Mouse (Mus musculus): ENCODE measurements at regions not wholly inside any gene's neighbourhood (a gene's known extent, or its start where the extent isn't known, plus 50 kb on each side); places are given as distances from the start of the nearest gene placed in this dataset.

DNA sequence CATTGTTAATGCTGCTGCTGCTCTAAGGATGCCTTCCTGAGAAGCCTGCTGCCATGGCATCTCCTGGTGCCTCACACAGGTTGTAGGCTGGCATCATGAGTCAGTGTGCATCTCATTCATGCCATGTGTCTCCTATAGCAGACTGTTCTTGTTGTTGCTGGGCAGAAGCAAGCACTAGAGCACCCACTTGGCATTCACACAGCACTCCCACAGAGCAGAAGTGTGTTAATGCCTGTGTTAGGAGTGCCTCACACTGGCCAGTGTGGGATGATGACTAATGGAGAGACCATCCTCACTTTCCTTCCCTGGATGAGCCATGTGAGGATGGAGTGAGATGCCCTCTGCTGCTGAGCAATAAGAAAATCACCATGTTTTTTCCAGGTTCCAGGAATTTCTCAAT, 146.9 kb upstream of the Pum3 start:
- H3K4me3 ChIP-seq (replicated peaks; ENCODE audit: extremely low read depth, low read depth, low read length) = no peak overlapping the region
- TF ChIP-seq POLR2A (IDR thresholded peaks at IDR 0.05; ENCODE audit: borderline replicate concordance, extremely low read depth, low read depth, low read length) = no peak
- no peak for TF ChIP-seq CTCF (IDR thresholded peaks at IDR 0.05; ENCODE audit: insufficient read depth, low read length)
- no peak for DNase-seq
- H3K4me1 ChIP-seq (ENCODE audit: control insufficient read depth, insufficient read depth, low read length) = no peaks in the 10 kb centered on the region

DNA sequence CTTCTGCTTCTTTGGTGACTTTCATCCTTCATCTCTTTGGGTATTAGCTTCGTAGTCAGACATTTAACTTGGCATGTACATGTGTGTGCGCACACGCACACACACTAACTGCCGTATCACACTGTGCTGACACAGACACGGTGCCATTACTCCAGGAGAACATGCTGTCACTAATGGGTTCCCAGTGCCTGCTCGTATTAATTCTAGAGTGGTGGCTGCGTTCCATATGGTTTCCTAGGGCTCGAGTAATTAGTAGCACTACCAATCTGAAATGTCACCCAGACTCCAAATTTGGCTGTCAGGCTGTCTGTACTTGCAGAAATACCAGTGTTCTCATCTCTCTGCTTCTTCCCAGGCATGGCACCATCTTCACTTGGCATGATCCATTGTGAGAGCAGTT, 137.3 kb upstream of the Pum3 start:
- Histone ChIP-seq H3K4me1 (ENCODE audit: control insufficient read depth, insufficient read depth, low read length) (no peaks in the 10 kb centered on the region), H3K4me3 (replicated peaks; ENCODE audit: extremely low read depth, low read depth, low read length) (no peak overlapping the region)
- TF ChIP-seq CTCF (IDR thresholded peaks at IDR 0.05; ENCODE audit: insufficient read depth, low read length) = no peak
- no peak for TF ChIP-seq POLR2A (IDR thresholded peaks at IDR 0.05; ENCODE audit: borderline replicate concordance, extremely low read depth, low read depth, low read length)
- no peak for DNase-seq
- WGBS = 89% methylated on average over 8 of the region's 8 CpGs

DNA sequence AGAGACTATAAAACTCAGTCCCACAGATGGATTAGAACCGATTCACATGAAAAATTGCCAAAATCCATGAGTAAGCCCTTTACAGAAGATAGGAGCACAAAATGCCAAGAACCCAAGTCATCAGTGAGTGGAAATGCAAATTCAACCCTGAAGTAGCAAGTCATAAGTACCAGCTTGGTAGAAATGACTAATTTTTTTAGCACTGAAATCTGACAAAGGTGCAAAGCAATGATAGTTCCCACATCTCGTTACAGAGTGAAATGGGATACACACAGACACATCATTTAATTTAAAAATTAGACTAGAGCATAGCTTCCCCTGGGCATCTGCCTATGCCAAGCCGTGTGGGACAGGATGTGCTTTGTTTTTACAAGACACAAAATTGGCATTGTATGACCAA, 136.4 kb upstream of the Pum3 start:
- no peak overlapping the region for H3K4me3 ChIP-seq (replicated peaks; ENCODE audit: extremely low read depth, low read depth, low read length)
- WGBS = 64% methylated on average over 3 of the region's 3 CpGs
- no peaks in the 10 kb centered on the region for H3K4me1 ChIP-seq (ENCODE audit: control insufficient read depth, insufficient read depth, low read length)
- no peak for TF ChIP-seq POLR2A (IDR thresholded peaks at IDR 0.05; ENCODE audit: borderline replicate concordance, extremely low read depth, low read depth, low read length)
- no peak for TF ChIP-seq CTCF (IDR thresholded peaks at IDR 0.05; ENCODE audit: insufficient read depth, low read length)
- no peak for DNase-seq

DNA sequence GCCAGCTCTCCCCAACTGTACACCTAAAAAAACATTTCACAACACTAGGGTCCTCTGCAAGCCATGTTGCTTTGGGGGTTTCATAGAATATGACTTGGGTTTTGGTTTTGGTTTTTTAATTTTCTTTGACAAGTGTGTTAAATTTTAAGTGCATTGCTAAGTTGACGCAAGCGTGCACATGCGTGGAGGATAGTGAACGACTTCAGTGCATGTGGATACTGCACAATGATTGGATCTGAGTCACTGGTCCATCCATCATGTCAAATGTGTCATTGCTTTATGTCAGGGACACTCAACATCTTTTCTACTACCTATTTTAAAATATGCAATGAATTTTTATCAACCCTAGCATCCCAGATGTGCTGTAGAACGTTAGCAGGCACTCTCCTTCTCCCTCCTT, 134.5 kb upstream of the Pum3 start:
- H3K4me3 ChIP-seq (replicated peaks; ENCODE audit: extremely low read depth, low read depth, low read length) = no peak overlapping the region
- TF ChIP-seq POLR2A (IDR thresholded peaks at IDR 0.05; ENCODE audit: borderline replicate concordance, extremely low read depth, low read depth, low read length) (no peak), CTCF (IDR thresholded peaks at IDR 0.05; ENCODE audit: insufficient read depth, low read length) (no peak)
- 68% methylated on average over 5 of the region's 5 CpGs for WGBS
- no peaks in the 10 kb centered on the region for H3K4me1 ChIP-seq (ENCODE audit: control insufficient read depth, insufficient read depth, low read length)
- no peak for DNase-seq

DNA sequence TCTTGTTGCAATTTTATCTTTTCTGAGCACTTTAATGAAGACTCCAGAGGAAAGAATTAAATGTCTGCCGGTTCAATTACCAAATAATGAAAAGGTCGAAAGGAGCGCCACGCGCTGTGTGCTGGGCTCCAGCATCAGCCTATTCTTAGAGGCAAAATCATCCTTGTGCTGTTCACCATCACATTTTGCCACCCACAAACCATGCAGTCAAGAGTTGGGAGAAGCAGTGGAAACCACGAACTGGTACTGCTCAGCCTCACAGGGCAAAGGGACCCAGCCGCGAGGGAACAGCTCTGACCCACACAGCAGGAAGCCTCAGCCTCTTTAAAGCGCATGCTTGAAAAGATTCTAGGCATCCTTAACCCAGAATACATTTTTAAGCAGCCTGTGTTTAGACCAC, 134.0 kb upstream of the Pum3 start:
- WGBS = 77% methylated on average over 9 of the region's 9 CpGs
- no peak for DNase-seq
- no peaks in the 10 kb centered on the region for H3K4me1 ChIP-seq (ENCODE audit: control insufficient read depth, insufficient read depth, low read length)
- TF ChIP-seq CTCF (IDR thresholded peaks at IDR 0.05; ENCODE audit: insufficient read depth, low read length) (no peak), POLR2A (IDR thresholded peaks at IDR 0.05; ENCODE audit: borderline replicate concordance, extremely low read depth, low read depth, low read length) (no peak)
- no peak overlapping the region for H3K4me3 ChIP-seq (replicated peaks; ENCODE audit: extremely low read depth, low read depth, low read length)

DNA sequence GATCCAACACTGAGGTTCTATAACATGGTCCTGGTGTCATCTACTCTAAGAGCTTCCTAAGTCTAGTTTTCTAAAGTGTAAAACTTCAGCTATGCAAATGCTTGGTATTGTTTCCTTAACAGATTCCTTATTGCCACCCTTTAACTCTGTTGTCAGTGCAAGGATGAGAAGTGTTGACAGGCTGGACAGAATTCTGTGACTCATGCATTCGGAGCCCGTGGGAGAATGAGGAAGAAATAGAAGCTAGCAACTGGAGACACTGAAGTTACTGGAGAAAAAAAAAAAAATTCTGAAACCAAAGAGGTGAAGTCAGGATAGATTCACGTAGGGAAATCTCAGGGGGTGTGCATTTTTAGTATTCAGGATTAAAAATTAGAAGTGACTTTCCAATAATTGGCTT, 128.6 kb upstream of the Pum3 start:
- Histone ChIP-seq H3K4me1 (ENCODE audit: control insufficient read depth, insufficient read depth, low read length) (no peaks in the 10 kb centered on the region), H3K4me3 (replicated peaks; ENCODE audit: extremely low read depth, low read depth, low read length) (no peak overlapping the region)
- WGBS = 58% methylated on average over 3 of the region's 3 CpGs
- no peak for TF ChIP-seq CTCF (IDR thresholded peaks at IDR 0.05; ENCODE audit: insufficient read depth, low read length)
- no peak for TF ChIP-seq POLR2A (IDR thresholded peaks at IDR 0.05; ENCODE audit: borderline replicate concordance, extremely low read depth, low read depth, low read length)
- DNase-seq = no peak

DNA sequence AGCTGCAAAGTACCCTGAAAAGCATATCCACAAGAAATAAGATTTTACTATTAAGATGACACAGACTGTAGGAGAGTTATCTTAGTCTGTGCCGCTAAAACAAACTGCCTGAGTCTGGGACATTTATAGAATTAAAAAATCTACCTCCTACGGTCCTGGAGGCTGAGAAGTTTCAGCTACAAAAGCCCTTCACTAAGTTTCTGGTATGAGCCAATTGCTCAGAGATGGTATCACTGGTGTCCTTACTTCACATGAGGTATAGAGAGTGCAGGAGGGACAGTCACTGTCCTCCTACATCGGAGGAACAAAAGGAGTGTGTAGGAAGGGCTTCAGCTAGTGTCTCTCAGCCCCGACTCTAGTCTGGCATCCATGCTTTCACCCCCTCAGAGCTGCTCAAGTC, 127.1 kb upstream of the Pum3 start:
- no peaks in the 10 kb centered on the region for H3K4me1 ChIP-seq (ENCODE audit: control insufficient read depth, insufficient read depth, low read length)
- TF ChIP-seq POLR2A (IDR thresholded peaks at IDR 0.05; ENCODE audit: borderline replicate concordance, extremely low read depth, low read depth, low read length) (no peak), CTCF (IDR thresholded peaks at IDR 0.05; ENCODE audit: insufficient read depth, low read length) (no peak)
- DNase-seq = no peak
- WGBS = 93% methylated on average over 4 of the region's 4 CpGs
- no peak overlapping the region for H3K4me3 ChIP-seq (replicated peaks; ENCODE audit: extremely low read depth, low read depth, low read length)

DNA sequence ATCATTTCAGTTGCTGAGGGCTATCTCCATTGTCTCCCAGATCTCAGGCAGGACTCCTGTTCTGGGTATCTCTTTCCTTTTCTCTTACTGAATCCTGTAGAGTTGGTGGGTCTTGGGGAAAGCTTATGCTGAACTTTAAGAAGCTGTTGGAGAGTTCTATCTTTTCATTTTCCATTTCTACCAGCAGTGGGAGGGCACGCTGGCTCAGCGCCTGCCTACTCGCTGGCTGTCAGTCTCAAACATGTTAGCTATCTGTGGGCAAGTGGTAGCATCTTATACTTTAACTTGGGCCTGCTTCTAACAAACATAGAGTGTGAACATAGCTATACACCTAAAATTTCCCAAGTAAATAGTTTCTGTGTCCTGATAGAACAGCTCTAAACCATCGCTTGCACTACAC, 125.2 kb upstream of the Pum3 start:
- H3K4me1 ChIP-seq (ENCODE audit: control insufficient read depth, insufficient read depth, low read length) = no peaks in the 10 kb centered on the region
- no peak overlapping the region for H3K4me3 ChIP-seq (replicated peaks; ENCODE audit: extremely low read depth, low read depth, low read length)
- DNase-seq = no peak
- TF ChIP-seq POLR2A (IDR thresholded peaks at IDR 0.05; ENCODE audit: borderline replicate concordance, extremely low read depth, low read depth, low read length) (no peak), CTCF (IDR thresholded peaks at IDR 0.05; ENCODE audit: insufficient read depth, low read length) (no peak)
- 96% methylated on average over 4 of the region's 4 CpGs for WGBS

DNA sequence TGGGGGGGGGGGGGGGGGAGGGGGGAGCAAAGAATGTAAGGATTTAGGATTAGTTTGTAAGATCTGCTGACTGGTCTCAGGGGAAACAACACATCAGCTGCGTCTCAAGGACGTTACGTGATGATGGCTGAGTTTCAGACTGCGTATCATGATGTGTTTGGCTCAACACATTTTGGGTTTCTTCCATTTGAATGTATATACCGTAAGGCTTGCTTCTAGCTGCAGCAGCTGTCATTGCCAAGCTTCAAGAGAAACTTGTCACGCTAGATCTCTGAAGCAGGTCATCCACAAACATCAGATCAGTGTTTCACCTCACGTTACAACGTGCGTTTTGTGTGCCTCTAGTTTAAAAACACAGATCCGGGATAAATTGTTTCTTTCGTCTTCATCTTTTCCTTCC, 123.6 kb upstream of the Pum3 start:
- TF ChIP-seq POLR2A (IDR thresholded peaks at IDR 0.05; ENCODE audit: borderline replicate concordance, extremely low read depth, low read depth, low read length) (no peak), CTCF (IDR thresholded peaks at IDR 0.05; ENCODE audit: insufficient read depth, low read length) (no peak)
- DNase-seq = no peak
- H3K4me3 ChIP-seq (replicated peaks; ENCODE audit: extremely low read depth, low read depth, low read length) = no peak overlapping the region
- 67% methylated on average over 11 of the region's 11 CpGs for WGBS
- no peaks in the 10 kb centered on the region for H3K4me1 ChIP-seq (ENCODE audit: control insufficient read depth, insufficient read depth, low read length)

DNA sequence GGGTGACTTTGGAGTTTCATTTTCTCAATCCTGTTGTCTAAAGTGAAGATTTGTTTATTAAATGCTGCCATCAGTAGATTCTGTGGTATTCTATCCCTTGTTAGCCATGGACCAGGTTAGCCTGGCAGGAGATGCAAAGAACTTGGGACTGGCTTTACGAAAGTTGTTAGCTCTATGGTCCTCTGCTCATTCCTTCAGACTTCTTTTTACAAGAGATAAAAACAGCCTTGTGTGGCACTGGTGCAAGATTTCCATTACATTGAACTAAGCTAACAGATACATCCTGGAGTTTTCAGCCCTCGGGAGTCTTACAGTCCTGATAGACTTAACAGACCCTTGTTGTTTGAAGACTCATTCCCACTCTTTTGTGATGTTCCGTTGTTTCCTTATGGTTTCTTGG, 108.1 kb upstream of the Pum3 start:
- H3K4me1 ChIP-seq (ENCODE audit: control insufficient read depth, insufficient read depth, low read length) = no peaks in the 10 kb centered on the region
- no peak overlapping the region for H3K4me3 ChIP-seq (replicated peaks; ENCODE audit: extremely low read depth, low read depth, low read length)
- TF ChIP-seq CTCF (IDR thresholded peaks at IDR 0.05; ENCODE audit: insufficient read depth, low read length) = no peak
- TF ChIP-seq POLR2A (IDR thresholded peaks at IDR 0.05; ENCODE audit: borderline replicate concordance, extremely low read depth, low read depth, low read length) = no peak
- WGBS = 86% methylated on average over 3 of the region's 3 CpGs
- no peak for DNase-seq

DNA sequence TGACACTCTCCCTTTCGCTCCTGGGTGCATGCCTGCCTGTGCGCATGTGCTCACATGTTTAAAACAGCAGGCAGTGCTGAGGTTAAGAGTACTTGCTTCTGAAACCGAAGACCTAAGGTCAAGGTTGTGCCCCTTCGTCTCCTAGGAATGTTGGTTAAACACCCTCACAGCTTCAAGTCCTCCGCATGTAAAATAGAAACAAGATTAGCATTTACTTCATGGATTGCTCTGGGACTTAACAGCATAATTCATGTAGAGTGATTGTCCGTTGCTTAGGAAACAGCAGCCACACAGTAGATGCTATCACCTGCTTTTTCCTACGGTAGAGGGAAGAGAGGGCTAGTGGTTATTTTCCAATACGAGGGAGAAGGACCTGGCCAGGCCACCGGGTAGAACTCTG, 107.4 kb upstream of the Pum3 start:
- TF ChIP-seq POLR2A (IDR thresholded peaks at IDR 0.05; ENCODE audit: borderline replicate concordance, extremely low read depth, low read depth, low read length) (no peak), CTCF (IDR thresholded peaks at IDR 0.05; ENCODE audit: insufficient read depth, low read length) (no peak)
- WGBS = 72% methylated on average over 9 of the region's 9 CpGs

More for the DNA sequence above, 107.4 kb upstream of the Pum3 start:
- H3K4me3 ChIP-seq (replicated peaks; ENCODE audit: extremely low read depth, low read depth, low read length) = no peak overlapping the region
- no peak for DNase-seq
- no peaks in the 10 kb centered on the region for H3K4me1 ChIP-seq (ENCODE audit: control insufficient read depth, insufficient read depth, low read length)
